Mouse (Mus musculus) hindbrain, embryonic 13.5 days (tissue): ENCODE results near the gene Tmprss15. TPM values are rescaled to one million over a fixed set of nuclear protein-coding genes. Genes with fewer than 3 reads are reported as not detected.

ENCODE experiments used
- ATAC-seq: fragments of 200-750 bp; cut with Nextera tagmentation; 2 replicates; pipeline ENCODE4 v1.8.0; 2017; ENCODE audit warnings: moderate TSS enrichment; ENCODE audit not compliant: low FRiP score
- H3K27ac ChIP-seq: fragments of 300-500 bp; sonication (generic); 2 replicates; pipeline ENCODE4 v1.5.1; 2015; ENCODE audit warnings: inconsistent platforms, mild to moderate bottlenecking, moderate library complexity
- H3K27me3 ChIP-seq: fragments of 300-500 bp; sonication (generic); 2 replicates; pipeline ENCODE4 v1.6.1; 2015; ENCODE audit warnings: mild to moderate bottlenecking, inconsistent platforms
- H3K36me3 ChIP-seq: fragments of 300-500 bp; sonication (generic); 2 replicates; pipeline ENCODE4 v1.6.1; 2015; ENCODE audit warnings: mild to moderate bottlenecking, inconsistent platforms
- H3K4me1 ChIP-seq: fragments of 300-500 bp; sonication (generic); replicated peaks from 2 replicates; pipeline ENCODE4 v1.6.1; 2015; ENCODE audit warnings: inconsistent platforms
- H3K4me2 ChIP-seq: fragments of 300-500 bp; sonication (generic); 2 replicates; pipeline ENCODE4 v1.6.1; 2015; ENCODE audit warnings: inconsistent platforms, mild to moderate bottlenecking, moderate library complexity
- H3K4me3 ChIP-seq: fragments of 300-500 bp; sonication (generic); 2 replicates; pipeline ENCODE4 v1.5.1; 2015; ENCODE audit warnings: mild to moderate bottlenecking, inconsistent platforms
- H3K9ac ChIP-seq: fragments of 300-500 bp; sonication (generic); 2 replicates; pipeline ENCODE4 v1.6.1; 2015; ENCODE audit warnings: mild to moderate bottlenecking, inconsistent platforms
- H3K9me3 ChIP-seq: fragments of 300-500 bp; sonication (generic); 2 replicates; pipeline ENCODE4 v1.6.1; 2016; ENCODE audit warnings: inconsistent platforms
- WGBS: fragments of 180-500 bp; shearing (Covaris S2); methylation state at CpG from one replicate; pipeline ENCODE4 v1.1.7; 2015; 5-methylcytosine and 5-hydroxymethylcytosine counted together
- polyA plus RNA-seq: library from polyadenylated mRNA; unstranded; fragments of >200 nt; fragmentation: Nextera tagmentation; extraction: Ambion mirVana; gene quantifications from 2 replicates; pipeline ENCODE4 v1.2.1, GENCODE M21; 2015

Tmprss15 gene
- polyA plus RNA-seq, 1 experiment from 2014 or later = not detected

- no peak for ATAC-seq
- Histone ChIP-seq H3K9me3 (no peaks in the 10 kb centered on the region), H3K27ac (no peak overlapping the region), H3K4me2 (no peak overlapping the region), H3K9ac (no peak overlapping the region), H3K4me1 (no peaks in the 10 kb centered on the region), H3K4me3 (no peak overlapping the region), H3K27me3 (no peaks in the 10 kb centered on the region), H3K36me3 (no peaks in the 10 kb centered on the region)
- whole genome bisulfite sequencing = 94% methylated on average over 13 of the region's 13 CpGs
These were observed 116.8 kb downstream of the Tmprss15 start for GRCm38 (mm10) chr16:78974099-78974498.

- no peak for ATAC-seq
- H3K27me3 ChIP-seq = no peaks in the 10 kb centered on the region
- WGBS = 37% methylated on average over 13 of the region's 13 CpGs
These were observed 121.7 kb downstream of the Tmprss15 start for GRCm38 (mm10) chr16:78969091-78969731.

GRCm38 (mm10) chr16:78957434-78957833 lies 133.5 kb downstream of the Tmprss15 start:
- Histone ChIP-seq H3K9ac (no peak overlapping the region), H3K4me2 (no peak overlapping the region), H3K4me1 (no peaks in the 10 kb centered on the region), H3K36me3 (no peaks in the 10 kb centered on the region), H3K27ac (no peak overlapping the region), H3K4me3 (no peak overlapping the region), H3K9me3 (no peaks in the 10 kb centered on the region), H3K27me3 (no peaks in the 10 kb centered on the region)
- ATAC-seq = no peak
- 59% methylated on average over 2 of the region's 2 CpGs for WGBS

More at GRCm38 (mm10) chr16:78969091-78969731, 121.7 kb downstream of the Tmprss15 start:
- H3K27ac ChIP-seq = no peak overlapping the region
- H3K4me3 ChIP-seq = no peak overlapping the region
- H3K36me3 ChIP-seq = no peaks in the 10 kb centered on the region
- H3K4me1 ChIP-seq = no peaks in the 10 kb centered on the region
- no peak overlapping the region for H3K9ac ChIP-seq
- H3K9me3 ChIP-seq = no peaks in the 10 kb centered on the region
- no peak overlapping the region for H3K4me2 ChIP-seq

- H3K27ac ChIP-seq = no peak overlapping the region
- no peaks in the 10 kb centered on the region for H3K36me3 ChIP-seq
- H3K9ac ChIP-seq = no peak overlapping the region
- no peak overlapping the region for H3K4me2 ChIP-seq
- H3K9me3 ChIP-seq = no peaks in the 10 kb centered on the region
- H3K27me3 ChIP-seq = no peaks in the 10 kb centered on the region
- H3K4me3 ChIP-seq = no peak overlapping the region
- 80% methylated on average over 4 of the region's 4 CpGs for WGBS
- ATAC-seq = no peak
- no peaks in the 10 kb centered on the region for H3K4me1 ChIP-seq
These were observed 140.5 kb downstream of the Tmprss15 start for GRCm38 (mm10) chr16:78950359-78950758.

- Histone ChIP-seq H3K36me3 (no peaks in the 10 kb centered on the region), H3K9ac (no peak overlapping the region), H3K4me2 (no peak overlapping the region), H3K4me1 (no peaks in the 10 kb centered on the region), H3K27me3 (no peaks in the 10 kb centered on the region), H3K4me3 (no peak overlapping the region), H3K9me3 (peaks cover 6% of the 10 kb centered on the region), H3K27ac (no peak overlapping the region)
- WGBS = 81% methylated on average over 8 of the region's 8 CpGs
- no peak for ATAC-seq
These were observed 153.1 kb downstream of the Tmprss15 start for GRCm38 (mm10) chr16:78937755-78938154.

DNA sequence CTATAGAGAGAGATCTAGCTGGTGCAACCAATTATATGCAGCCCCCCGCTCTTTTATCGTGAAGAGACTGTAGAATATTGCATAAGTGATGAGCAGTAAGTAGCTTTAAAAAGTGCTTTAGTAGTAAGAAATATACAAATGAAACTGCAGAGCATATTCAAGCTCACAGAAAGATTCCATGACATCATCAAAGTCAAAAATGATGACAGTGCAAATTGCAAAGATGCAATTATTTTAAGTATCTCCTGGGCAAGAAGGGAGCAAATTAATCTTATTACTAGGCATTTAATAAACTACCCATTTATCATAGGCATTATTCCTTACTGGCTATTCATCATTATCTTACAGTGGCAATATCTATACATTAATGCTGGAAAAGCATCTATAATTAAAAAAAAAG lies 156.6 kb downstream of the Tmprss15 start:
- Histone ChIP-seq H3K27ac (no peak overlapping the region), H3K27me3 (no peaks in the 10 kb centered on the region), H3K9me3 (no peaks in the 10 kb centered on the region), H3K36me3 (no peaks in the 10 kb centered on the region), H3K4me2 (no peak overlapping the region), H3K9ac (no peak overlapping the region), H3K4me1 (peaks cover 14% of the 10 kb centered on the region), H3K4me3 (no peak overlapping the region)
- 87% methylated on average over 2 of the region's 2 CpGs for WGBS
- ATAC-seq = no peak

GRCm38 (mm10) chr16:78931287-78932025 lies 159.4 kb downstream of the Tmprss15 start:
- Histone ChIP-seq H3K27me3 (no peaks in the 10 kb centered on the region), H3K27ac (peak overlapping the region; percentile 52), H3K4me2 (peak overlapping the region; percentile 97), H3K4me1 (peaks cover 14% of the 10 kb centered on the region), H3K36me3 (no peaks in the 10 kb centered on the region), H3K9me3 (no peaks in the 10 kb centered on the region), H3K4me3 (peak overlapping the region; percentile 56), H3K9ac (peak overlapping the region; percentile 77)
- ATAC-seq = peak; percentile 47; the same call in 1 of the 2 replicates
- WGBS = 13% methylated on average over 16 of the region's 16 CpGs

DNA sequence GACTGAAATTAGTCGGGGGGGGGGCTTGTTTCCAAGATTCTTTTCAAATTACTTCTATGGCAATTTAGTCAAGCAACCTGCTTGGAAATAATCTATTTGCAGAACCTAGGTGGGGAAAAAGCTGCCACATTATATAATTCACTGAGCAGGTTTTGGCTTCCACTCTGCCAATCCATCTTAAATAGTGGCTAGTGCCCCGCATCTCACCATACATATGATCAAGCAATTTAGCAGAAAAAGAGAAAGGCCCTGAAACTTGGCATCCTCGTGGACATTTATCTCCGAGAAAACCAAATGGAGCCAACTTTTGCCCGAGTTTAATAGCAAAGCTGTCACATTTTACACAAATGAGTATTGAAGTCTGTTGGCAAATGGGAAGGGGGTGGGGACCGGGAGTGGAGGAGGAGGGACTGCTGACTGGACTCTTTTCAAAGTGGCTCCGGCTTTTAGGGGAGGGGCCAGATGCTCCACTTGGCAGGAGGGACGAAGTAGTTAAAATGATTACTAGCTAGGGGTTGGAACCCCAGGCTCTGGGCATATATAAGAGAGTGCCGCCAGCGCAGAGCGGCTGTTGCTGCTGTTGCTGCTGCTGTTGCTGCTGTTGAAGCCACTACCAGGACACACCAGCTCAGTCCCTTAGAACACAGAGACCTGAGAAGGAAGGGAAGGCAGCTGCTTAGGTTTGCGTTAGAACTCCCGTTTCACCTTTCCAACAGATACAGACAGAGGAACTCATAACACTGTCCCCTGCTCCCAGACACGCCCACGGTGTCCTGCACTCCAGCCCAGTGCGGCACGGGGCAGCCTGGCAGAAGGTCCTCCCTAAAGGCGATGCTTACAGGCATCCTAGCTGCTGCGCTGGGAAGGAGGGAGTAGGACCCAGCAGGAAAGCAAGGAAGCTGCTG lies 160.3 kb downstream of the Tmprss15 start, which contains the start of gene Chodl:
TSS of gene Chodl (plus strand) at position 567 of the 905 bp plus-strand sequence.
- H3K9me3 ChIP-seq = no peaks in the 10 kb centered on the region
- peak; percentile 90 for ATAC-seq
- peak within 1 kb of the TSS; percentile 97 for H3K4me2 ChIP-seq
- H3K4me1 ChIP-seq = peaks cover 14% of the 10 kb centered on the region
- no peaks in the 10 kb centered on the region for H3K36me3 ChIP-seq
- no peaks in the 10 kb centered on the region for H3K27me3 ChIP-seq
- peak within 1 kb of the TSS; percentile 56 for H3K4me3 ChIP-seq
- peak within 1 kb of the TSS; percentile 77 for H3K9ac ChIP-seq
- 12% methylated on average over 19 of the region's 19 CpGs for WGBS
- H3K27ac ChIP-seq = peak within 1 kb of the TSS; percentile 52

DNA sequence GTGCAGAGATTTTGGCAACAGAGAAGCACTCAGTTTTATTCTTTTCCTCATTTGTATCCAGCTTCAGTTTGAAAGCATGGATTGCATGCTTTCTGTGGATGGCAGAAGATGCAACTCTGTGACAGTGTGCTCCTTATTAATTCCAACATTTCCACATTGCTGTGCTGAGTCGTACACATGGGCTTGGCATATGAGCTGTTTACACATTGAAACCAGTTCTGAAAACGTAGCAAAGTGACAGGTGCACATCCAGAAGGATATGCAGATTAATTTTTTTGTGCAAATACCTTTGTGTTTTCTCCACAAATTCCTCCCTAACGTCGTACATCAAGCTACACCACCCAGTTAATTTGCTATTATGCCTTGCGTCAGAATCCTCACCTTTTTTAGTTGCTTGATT lies 168.3 kb downstream of the Tmprss15 start:
- no peak for ATAC-seq
- Histone ChIP-seq H3K9me3 (no peaks in the 10 kb centered on the region), H3K4me2 (no peak overlapping the region), H3K4me3 (no peak overlapping the region), H3K4me1 (no peaks in the 10 kb centered on the region), H3K27me3 (no peaks in the 10 kb centered on the region), H3K27ac (no peak overlapping the region), H3K9ac (no peak overlapping the region), H3K36me3 (no peaks in the 10 kb centered on the region)
- WGBS = 72% methylated on average over 5 of the region's 5 CpGs

Other genes starting within 250 kb of the Tmprss15 start
- gene Chodl, start 160.1 kb downstream of the Tmprss15 start, polyA plus RNA-seq = 15.8 and 16.8 TPM in 2 replicates